Mouse (Mus musculus) forebrain, embryonic 11.5 days (tissue): Measurements from ENCODE around the gene Phip. TPM values are rescaled to one million over a fixed set of nuclear protein-coding genes. Genes with fewer than 3 reads are reported as not detected.

Source experiments
- ATAC-seq: fragments of 200-750 bp; cut with Nextera tagmentation; replicated peaks from 2 replicates; pipeline ENCODE4 v1.8.0; 2017; ENCODE audit warnings: moderate TSS enrichment; ENCODE audit not compliant: low FRiP score
- DNase-seq: peaks from one replicate; pipeline ENCODE4 v3.0.0-alpha.2; 2017; ENCODE audit warnings: low spot score
- H3K27ac ChIP-seq: fragments of 300-500 bp; sonication (generic); 2 replicates; pipeline ENCODE4 v1.5.1; 2014; ENCODE audit warnings: low read depth, low read length
- H3K27me3 ChIP-seq: fragments of 300-500 bp; sonication (generic); 2 replicates; pipeline ENCODE4 v1.6.1; 2014; ENCODE audit warnings: mild to moderate bottlenecking, low read length, mixed read lengths; ENCODE audit not compliant: control insufficient read depth, insufficient read depth
- H3K36me3 ChIP-seq: fragments of 300-500 bp; sonication (generic); 2 replicates; pipeline ENCODE4 v1.6.1; 2014; ENCODE audit warnings: mild to moderate bottlenecking, low read length, moderate library complexity, mixed read lengths; ENCODE audit not compliant: control insufficient read depth, insufficient read depth
- H3K4me1 ChIP-seq: fragments of 300-500 bp; sonication (generic); replicated peaks from 2 replicates; pipeline ENCODE4 v1.6.1; 2014; ENCODE audit warnings: low read length, mixed read lengths; ENCODE audit not compliant: control insufficient read depth, insufficient read depth
- H3K4me2 ChIP-seq: fragments of 300-500 bp; sonication (generic); 2 replicates; pipeline ENCODE4 v1.6.1; 2014; ENCODE audit warnings: low read depth, mild to moderate bottlenecking, low read length, moderate library complexity, mixed read lengths; ENCODE audit not compliant: severe bottlenecking
- H3K4me3 ChIP-seq: fragments of 300-500 bp; sonication (generic); 2 replicates; pipeline ENCODE4 v1.5.1; 2014; ENCODE audit warnings: low read depth, low read length
- H3K9ac ChIP-seq: fragments of 300-500 bp; sonication (generic); 2 replicates; pipeline ENCODE4 v1.6.1; 2014; ENCODE audit warnings: low read length
- H3K9me3 ChIP-seq: fragments of 300-500 bp; sonication (generic); 2 replicates; pipeline ENCODE4 v1.6.1; 2016; ENCODE audit warnings: low read length, mixed read lengths; ENCODE audit not compliant: control insufficient read depth
- WGBS: fragments of 180-500 bp; shearing (Covaris S2); extraction: QIAGEN DNeasy Blood & Tissue Kit; methylation state at CpG from one replicate; pipeline ENCODE4 v1.1.7; 2014; 5-methylcytosine and 5-hydroxymethylcytosine counted together
- polyA plus RNA-seq: library from polyadenylated mRNA; unstranded; fragments of >200 nt; fragmentation: Nextera tagmentation; extraction: Ambion mirVana; gene quantifications from 2 replicates; pipeline ENCODE4 v1.2.1, GENCODE M21; 2014

The Phip gene
- polyA plus RNA-seq, 1 experiment from 2014 or later: 152 TPM

DNA sequence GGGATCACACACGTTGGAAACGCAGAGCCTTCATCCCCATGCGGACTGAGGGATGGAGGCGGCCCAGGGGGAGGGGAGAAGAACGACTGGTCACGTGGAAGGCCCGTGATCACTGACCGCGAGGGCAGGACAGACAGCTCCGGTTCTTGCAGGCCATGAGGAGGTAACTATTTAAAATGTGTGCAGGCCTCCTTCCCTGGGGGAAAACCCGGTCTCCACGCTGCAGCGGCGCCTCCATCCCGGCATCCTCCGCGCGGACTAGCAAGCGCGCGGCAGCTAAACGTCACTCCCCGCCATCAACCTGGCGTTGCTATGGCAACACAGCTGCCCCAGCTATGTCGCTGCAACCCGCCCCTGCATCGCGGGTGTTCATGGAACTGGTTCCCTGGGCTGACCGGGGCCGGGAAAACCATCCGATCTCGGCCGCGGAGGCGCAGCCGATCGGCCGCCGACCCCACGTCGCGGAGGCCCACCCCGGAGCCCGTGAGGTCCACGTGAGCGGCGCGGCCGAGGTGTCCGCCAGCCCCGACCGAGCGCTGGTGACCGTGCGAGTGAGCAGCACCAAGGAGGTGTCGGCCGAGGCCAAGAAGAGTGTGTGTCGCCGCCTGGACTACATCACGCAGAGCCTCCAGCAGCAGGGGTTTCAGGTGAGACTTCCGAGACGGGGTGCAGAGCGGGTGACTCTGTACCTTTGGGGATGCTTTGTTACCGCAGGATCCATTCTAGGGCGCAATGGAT is 145.5 kb downstream of the Phip start:
- no peaks in the 10 kb centered on the region for H3K27me3 ChIP-seq
- H3K27ac ChIP-seq: peak overlapping the region; percentile 85
- no peaks in the 10 kb centered on the region for H3K36me3 ChIP-seq
- ATAC-seq (peak; percentile 96), DNase-seq (peak; percentile 94)
- H3K4me3 ChIP-seq: peak overlapping the region; percentile 71
- H3K9ac ChIP-seq: peak overlapping the region; percentile 88
- H3K9me3 ChIP-seq: no peaks in the 10 kb centered on the region
- H3K4me1 ChIP-seq: no peaks in the 10 kb centered on the region
- WGBS: under 1% methylated on average over 64 of the region's 65 CpGs
- H3K4me2 ChIP-seq: peak overlapping the region; percentile 77

DNA sequence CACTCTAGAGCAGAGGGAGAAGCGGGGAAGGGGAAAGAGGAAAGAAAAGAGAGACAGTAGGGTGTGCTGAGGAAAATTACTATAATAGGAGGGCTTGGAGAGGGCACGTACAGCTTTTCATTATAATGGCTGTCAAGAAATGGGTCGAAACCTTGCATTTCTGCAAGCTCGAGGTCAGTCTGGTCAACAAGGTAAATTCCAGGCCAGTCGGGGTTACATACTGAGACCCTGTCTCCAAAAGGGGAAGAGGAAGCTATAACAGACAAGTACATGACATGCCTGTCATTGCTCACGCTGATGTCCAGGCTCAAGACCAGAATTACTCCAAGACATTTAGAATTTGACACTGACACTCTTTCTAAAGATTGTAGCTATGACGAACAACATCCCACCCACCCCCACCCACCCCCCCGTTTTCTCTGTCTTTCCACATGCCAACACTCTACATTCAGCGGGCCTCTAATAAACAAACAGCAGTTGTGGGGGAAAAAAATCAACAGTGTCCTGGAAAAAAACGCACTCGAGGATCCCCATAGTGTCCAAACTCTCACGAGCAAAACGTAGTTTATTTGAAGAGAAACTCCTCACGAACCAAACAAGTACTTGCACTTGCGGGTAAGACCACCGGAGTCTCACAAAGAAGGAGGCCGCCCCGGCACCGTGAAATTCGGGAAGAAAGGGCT is 146.2 kb downstream of the Phip start, which contains the start of gene Irak1bp1:
Gene Irak1bp1 (plus strand): TSS at position 534 of the 683 bp plus-strand sequence.
- Histone ChIP-seq H3K4me3 (peak within 1 kb of the TSS; percentile 71), H3K27ac (peak within 1 kb of the TSS; percentile 85), H3K9me3 (no peaks in the 10 kb centered on the region), H3K36me3 (no peaks in the 10 kb centered on the region), H3K4me1 (no peaks in the 10 kb centered on the region), H3K27me3 (no peaks in the 10 kb centered on the region), H3K4me2 (peak within 1 kb of the TSS; percentile 77), H3K9ac (peak within 1 kb of the TSS; percentile 88)
- DNase-seq (no peak), ATAC-seq (peak; percentile 22; the same call in 1 of the 2 replicates)
- 16% methylated on average over 20 of the region's 20 CpGs for whole genome bisulfite sequencing

DNA sequence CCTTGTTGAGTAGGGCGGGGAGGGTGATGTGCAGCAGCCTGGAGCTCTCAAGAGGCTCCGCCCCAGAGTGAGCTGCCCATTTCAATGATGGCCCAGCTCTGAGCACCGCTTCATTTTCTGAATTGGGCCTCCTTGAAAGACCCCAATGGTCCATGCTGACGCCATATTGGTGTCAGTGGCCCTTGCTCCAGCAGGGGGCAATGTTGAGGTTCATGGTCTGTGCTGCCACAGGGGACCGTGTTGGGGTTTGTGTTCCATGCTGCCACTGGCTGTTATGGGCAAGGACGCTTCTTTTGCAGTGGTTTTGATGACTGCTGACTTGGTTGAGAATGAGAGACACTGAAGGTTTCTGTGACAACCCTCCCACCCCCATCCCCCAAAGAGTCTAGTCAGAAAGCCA is 148.9 kb downstream of the Phip start:
- H3K9ac ChIP-seq: no peak overlapping the region
- H3K9me3 ChIP-seq: no peaks in the 10 kb centered on the region
- no peak overlapping the region for H3K4me3 ChIP-seq
- no peaks in the 10 kb centered on the region for H3K4me1 ChIP-seq
- 86% methylated on average over 6 of the region's 6 CpGs for whole genome bisulfite sequencing
- DNase-seq: no peak
- H3K27ac ChIP-seq: no peak overlapping the region
- no peaks in the 10 kb centered on the region for H3K36me3 ChIP-seq
- ATAC-seq: no peak
- H3K4me2 ChIP-seq: no peak overlapping the region
- no peaks in the 10 kb centered on the region for H3K27me3 ChIP-seq

Other genes with a start within 250 kb of the Phip start
- 35.6 and 36.4 TPM in 2 replicates for gene Irak1bp1, start 146.0 kb downstream of the Phip start, polyA plus RNA-seq
- 176 and 207 TPM in 2 replicates for gene Hmgn3, start 171.2 kb upstream of the Phip start, polyA plus RNA-seq